Mouse (Mus musculus): Measurements from ENCODE around the gene Chst5.

Chst5 gene

DNA sequence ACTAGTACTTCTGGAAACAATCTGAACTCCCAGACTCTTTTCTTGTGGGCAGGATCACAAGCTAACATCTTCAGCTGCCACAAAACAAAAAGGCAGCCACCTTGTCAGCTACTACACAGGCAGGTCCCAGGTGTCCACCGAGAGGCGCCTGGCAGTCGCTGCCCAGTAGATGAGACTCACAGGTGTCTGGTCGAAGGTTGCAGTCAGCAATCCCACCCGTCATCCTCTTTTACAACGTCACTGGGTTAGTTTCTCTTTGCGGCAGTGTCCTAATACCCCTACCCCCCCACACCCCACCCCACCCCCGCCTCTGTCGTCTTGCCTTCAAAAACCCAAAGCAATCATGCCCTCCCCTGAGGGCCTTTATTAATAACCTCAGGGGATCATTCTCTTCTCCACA lies 34.5 kb downstream of the Chst5 start:
- CTCF ChIA-PET: interaction anchor here (1.6 kb wide), 1 partner anchor 22 kb away, joined by 5 read pairs; the partner anchor contains the start of gene Cfdp1

DNA sequence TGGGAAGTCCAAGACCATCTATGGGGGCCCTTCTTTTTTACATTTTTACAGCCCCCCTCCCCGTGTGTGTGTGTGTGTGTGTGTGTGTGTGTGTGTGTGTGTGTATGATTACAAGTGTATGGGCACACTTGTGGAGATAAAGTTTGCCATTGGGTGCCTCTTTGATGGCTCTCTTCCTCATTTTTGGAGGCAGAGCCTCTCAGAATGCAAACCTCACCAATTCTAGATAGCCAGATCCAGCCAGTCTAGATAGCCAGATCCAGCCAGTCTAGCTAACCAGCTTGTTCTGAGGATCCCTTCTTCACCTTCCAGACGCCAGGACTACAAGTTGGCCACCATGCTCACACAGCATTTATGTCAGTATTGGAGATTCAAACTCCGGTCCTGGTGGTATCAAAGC lies 39.0 kb downstream of the Chst5 start:
- CTCF ChIA-PET: no interaction called here

DNA sequence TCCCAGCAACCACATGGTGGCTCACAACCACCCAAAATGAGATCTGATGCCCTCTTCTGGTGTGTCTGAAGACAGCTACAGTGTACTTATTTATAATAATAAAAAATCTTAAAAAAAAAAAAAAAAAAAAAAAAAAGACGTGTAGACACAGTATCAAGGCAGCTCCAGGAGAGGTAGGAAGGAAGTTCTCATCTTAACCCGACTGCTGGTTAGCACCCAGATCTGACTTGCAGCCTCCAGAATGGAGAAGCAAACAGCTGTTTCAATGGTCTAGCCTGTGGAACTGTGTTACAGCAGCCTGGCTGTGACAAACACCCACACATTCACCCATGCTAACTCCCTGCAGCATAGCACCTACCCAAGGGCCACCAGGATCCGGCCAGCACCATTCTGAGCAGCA lies 39.9 kb downstream of the Chst5 start:
- CTCF ChIA-PET: no interaction called here

GRCm38 (mm10) chr8:111868664-111869063 lies 41.6 kb downstream of the Chst5 start:
- CTCF ChIA-PET: no interaction called here

DNA sequence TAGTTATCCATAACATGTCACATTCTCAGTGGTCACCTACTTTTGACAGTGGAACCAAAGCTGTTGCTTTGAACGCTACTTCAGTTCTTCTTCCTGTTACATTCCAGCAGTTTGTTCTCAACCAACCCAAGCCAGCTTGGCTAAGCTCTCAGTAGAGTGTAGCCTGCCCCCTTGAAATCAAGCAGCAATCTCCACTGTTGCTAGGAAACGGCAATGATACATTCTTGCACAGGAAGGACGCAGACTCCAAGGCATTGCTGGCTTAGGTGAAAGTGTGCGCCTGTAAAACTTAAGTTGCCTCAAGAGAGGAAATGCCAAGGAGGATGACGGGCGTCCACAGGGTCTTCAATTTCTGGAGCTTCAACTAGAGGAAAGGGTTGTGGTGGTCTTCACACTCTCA lies 44.4 kb downstream of the Chst5 start:
- CTCF ChIA-PET: no interaction called here

- CTCF ChIA-PET: no interaction called here
Observed at GRCm38 (mm10) chr8:111865130-111865852, 45.0 kb downstream of the Chst5 start.

- CTCF ChIA-PET: no interaction called here
Observed at GRCm38 (mm10) chr8:111864648-111865047, 45.6 kb downstream of the Chst5 start.

GRCm38 (mm10) chr8:111863280-111863679 lies 47.0 kb downstream of the Chst5 start:
- CTCF ChIA-PET: no interaction called here

DNA sequence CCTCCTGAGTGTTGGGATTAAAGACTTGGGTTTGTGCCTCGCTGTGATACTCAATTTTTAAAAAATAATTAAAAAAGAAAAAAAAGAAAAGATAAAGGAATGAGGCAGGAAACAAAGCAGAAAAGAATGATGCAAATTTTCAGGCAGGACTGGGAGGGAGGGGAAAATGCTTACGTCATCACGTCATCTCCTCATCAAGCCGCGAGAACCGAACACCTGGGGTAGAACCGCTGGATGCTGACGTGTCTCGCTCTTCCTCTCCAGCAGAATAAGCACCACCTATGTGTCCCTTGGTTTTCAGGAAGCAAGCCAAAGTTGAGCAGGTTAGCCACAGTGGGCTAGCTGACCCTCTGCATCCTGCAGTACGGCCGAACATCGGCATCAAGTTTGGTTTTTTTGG lies 54.3 kb downstream of the Chst5 start:
- CTCF ChIA-PET: no interaction called here

DNA sequence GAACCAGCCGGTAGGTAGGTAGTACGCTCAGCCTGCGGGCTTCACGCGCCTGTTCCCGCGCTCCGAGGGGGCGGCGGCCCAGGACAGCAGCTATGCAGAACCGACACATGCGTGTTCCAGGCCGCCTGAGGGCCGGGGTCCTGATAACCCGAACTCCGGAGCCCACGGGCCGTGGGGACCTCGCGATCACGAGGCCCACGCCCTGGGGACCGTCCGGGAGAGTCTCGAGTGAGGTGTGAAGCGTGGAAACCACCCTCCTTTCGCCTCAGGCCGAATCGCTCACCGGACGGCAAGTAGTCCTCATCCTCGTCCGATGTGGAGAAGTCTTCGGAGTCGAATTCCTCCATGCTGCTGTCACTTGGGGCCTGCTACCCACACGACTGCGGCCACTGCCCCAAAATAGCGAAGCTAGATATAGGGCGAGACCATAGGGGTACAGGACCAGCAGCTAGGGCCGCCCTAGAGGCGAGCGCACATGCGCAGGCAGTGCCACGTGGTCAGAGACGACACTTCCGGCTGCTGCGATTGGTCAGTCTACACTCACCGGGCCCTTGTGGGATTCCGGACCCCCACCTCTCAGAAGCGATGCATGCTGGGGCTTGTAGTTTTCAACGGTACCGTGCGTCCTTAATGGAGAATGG lies 56.3 kb downstream of the Chst5 start, which contains the start of gene Cfdp1:
TSS of gene Cfdp1 (minus strand) at position 431 of the 641 bp plus-strand sequence.
- CTCF ChIA-PET: interaction anchor here (0.7 to 1.3 kb wide), 3 partner anchors 22 to 139 kb away, joined by 3 to 5 read pairs (median 3); no protein-coding TSS in a partner anchor

GRCm38 (mm10) chr8:111853219-111853618 lies 57.0 kb downstream of the Chst5 start:
- CTCF ChIA-PET: interaction anchor here (0.7 to 1.2 kb wide), 2 partner anchors 24 to 591 kb away, joined by 3 to 16 read pairs; no protein-coding TSS in a partner anchor

DNA sequence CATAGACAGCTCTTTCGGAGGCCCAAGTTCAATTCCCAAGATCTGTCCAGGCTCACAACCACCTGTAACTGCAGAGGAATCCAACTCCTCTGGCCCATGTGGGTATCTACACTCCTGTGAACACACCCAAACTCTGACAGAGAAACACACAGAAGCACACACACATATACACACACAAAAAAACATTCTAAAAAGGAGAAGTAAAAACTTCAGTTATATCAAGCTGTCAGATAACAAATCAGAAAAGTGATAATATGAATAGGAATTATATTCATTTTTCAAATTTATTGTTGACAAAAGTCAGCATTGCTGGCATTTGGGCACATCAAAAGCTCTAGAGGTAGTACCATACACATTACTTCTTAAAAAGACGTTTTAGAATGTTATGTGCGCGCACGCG lies 63.5 kb downstream of the Chst5 start:
- CTCF ChIA-PET: interaction anchor here (0.5 kb wide), 1 partner anchor 10 kb away, joined by 3 read pairs; no protein-coding TSS in a partner anchor
